Mouse (Mus musculus) limb, embryonic 10.5 days (tissue): ENCODE data around the gene Slc38a8. TPM values are rescaled to one million over a fixed set of nuclear protein-coding genes. Genes with fewer than 3 reads are reported as not detected.

Experiments used
- DNase-seq: peaks from one replicate; pipeline ENCODE4 v3.0.0-alpha.2; 2017; ENCODE audit warnings: low spot score
- H3K27ac ChIP-seq: fragments of 300-500 bp; sonication (generic); 2 replicates; pipeline ENCODE4 v1.5.1; 2016; ENCODE audit warnings: mild to moderate bottlenecking
- H3K27me3 ChIP-seq: fragments of 300-500 bp; sonication (generic); 2 replicates; pipeline ENCODE4 v1.6.1; 2016; ENCODE audit warnings: low read depth, mild to moderate bottlenecking; ENCODE audit not compliant: poor library complexity, severe bottlenecking
- H3K36me3 ChIP-seq: fragments of 300-500 bp; sonication (generic); 2 replicates; pipeline ENCODE4 v1.6.1; 2016; ENCODE audit warnings: mild to moderate bottlenecking, moderate library complexity
- H3K4me1 ChIP-seq: fragments of 300-500 bp; sonication (generic); 2 replicates; pipeline ENCODE4 v1.6.1; 2016
- H3K4me3 ChIP-seq: fragments of 300-500 bp; sonication (generic); 2 replicates; pipeline ENCODE4 v1.5.1; 2016; ENCODE audit warnings: mild to moderate bottlenecking, moderate library complexity
- H3K9me3 ChIP-seq: fragments of 300-500 bp; sonication (generic); replicated peaks from 2 replicates; pipeline ENCODE4 v1.6.1; 2016; ENCODE audit warnings: mild to moderate bottlenecking
- WGBS: fragments of 180-500 bp; shearing (Covaris S2); methylation state at CpG from one replicate; pipeline ENCODE4 v1.1.7; 2016; 5-methylcytosine and 5-hydroxymethylcytosine counted together
- polyA plus RNA-seq: library from polyadenylated mRNA; unstranded; fragments of >200 nt; fragmentation: Nextera tagmentation; extraction: Ambion mirVana; gene quantifications from 2 replicates; pipeline ENCODE4 v1.2.1, GENCODE M21; 2016

Slc38a8 gene
- polyA plus RNA-seq, 1 experiment from 2014 or later: 0.11 TPM

- no peak for DNase-seq
- Histone ChIP-seq H3K9me3 (no peaks in the 10 kb centered on the region), H3K4me1 (peaks cover 8% of the 10 kb centered on the region; the same call in 1 of the 2 replicates), H3K36me3 (no peaks in the 10 kb centered on the region), H3K27me3 (no peaks in the 10 kb centered on the region), H3K4me3 (no peak overlapping the region), H3K27ac (no peak overlapping the region)
- 92% methylated on average over 7 of the region's 7 CpGs for WGBS
Measured at GRCm38 (mm10) chr8:119430690-119431089, 70.8 kb downstream of the Slc38a8 start.

GRCm38 (mm10) chr8:119430250-119430649 is 71.2 kb downstream of the Slc38a8 start:
- 81% methylated on average over 8 of the region's 8 CpGs for WGBS
- H3K4me3 ChIP-seq: no peak overlapping the region
- H3K9me3 ChIP-seq: no peaks in the 10 kb centered on the region
- H3K27me3 ChIP-seq: no peaks in the 10 kb centered on the region
- no peaks in the 10 kb centered on the region for H3K36me3 ChIP-seq
- DNase-seq: no peak
- peaks cover 8% of the 10 kb centered on the region; the same call in 1 of the 2 replicates for H3K4me1 ChIP-seq
- H3K27ac ChIP-seq: no peak overlapping the region

Other genes starting within 250 kb of the Slc38a8 start
- gene Hsbp1, start 157.2 kb downstream of the Slc38a8 start, polyA plus RNA-seq: 217 and 241 TPM in 2 replicates
- gene Mlycd, start 106.8 kb downstream of the Slc38a8 start, polyA plus RNA-seq: 6.3 and 6.7 TPM in 2 replicates
- 0.26 and 0.34 TPM in 2 replicates for gene Osgin1, start 67.6 kb downstream of the Slc38a8 start, polyA plus RNA-seq
- gene Necab2, start 55.0 kb downstream of the Slc38a8 start, polyA plus RNA-seq: 4.2 and 5.6 TPM in 2 replicates
- 120 and 129 TPM in 2 replicates for gene Mbtps1, start 57.0 kb upstream of the Slc38a8 start, polyA plus RNA-seq
- gene Hsdl1, start 73.5 kb upstream of the Slc38a8 start, polyA plus RNA-seq: 28.2 and 33.5 TPM in 2 replicates
- 0.06 and 0.14 TPM in 2 replicates for gene Dnaaf1, start 73.5 kb upstream of the Slc38a8 start, polyA plus RNA-seq
- gene Taf1c, start 103.5 kb upstream of the Slc38a8 start, polyA plus RNA-seq: 15.8 and 16.0 TPM in 2 replicates
- gene Adad2, start 111.0 kb upstream of the Slc38a8 start, polyA plus RNA-seq: not detected in 2 replicates
- 0.04 TPM in 1 of 2 replicates, not detected in the other for gene Kcng4, start 134.0 kb upstream of the Slc38a8 start, polyA plus RNA-seq
- 0.10 TPM in 1 of 2 replicates, not detected in the other for gene Wfdc1, start 164.7 kb upstream of the Slc38a8 start, polyA plus RNA-seq
- 2.3 and 2.5 TPM in 2 replicates for gene Atp2c2, start 198.3 kb upstream of the Slc38a8 start, polyA plus RNA-seq